Mouse (Mus musculus): ENCODE results near the gene Calr4. TPM values are rescaled to one million over a fixed set of nuclear protein-coding genes. Genes with fewer than 3 reads are reported as not detected.

The Calr4 gene
- total and polyA plus RNA-seq, 3 experiments, result not detected

DNA sequence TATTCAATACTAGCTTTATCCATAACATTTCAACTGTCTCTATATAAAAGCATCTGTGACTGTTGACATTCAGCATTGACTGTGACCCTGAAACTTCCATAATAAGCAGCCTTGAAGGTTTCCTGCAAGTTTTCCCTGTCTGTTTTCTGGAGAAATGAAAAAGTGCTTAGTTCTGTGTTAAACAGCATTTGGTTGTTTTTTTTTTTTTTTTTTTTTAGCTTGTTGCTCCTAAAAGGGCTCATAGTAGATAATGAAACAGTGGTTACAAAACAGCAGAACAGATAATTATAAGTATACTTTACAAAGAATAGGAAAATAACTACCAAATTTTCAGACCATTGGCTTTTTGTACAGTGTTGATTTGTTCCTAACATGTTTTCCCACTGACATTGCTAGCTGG is 60.3 kb downstream of the Calr4 start:
- no peak overlapping the region for H3K9ac ChIP-seq (ENCODE audit: insufficient read depth, low read depth)
- no peak for DNase-seq (ENCODE audit: extremely low read depth)
- H3K27ac ChIP-seq (ENCODE audit: insufficient read depth, low read depth), result no peak overlapping the region
- TF ChIP-seq CTCF (conservative IDR thresholded peaks at IDR 0.05 in 1 of 2, IDR thresholded peaks at IDR 0.05 in 1 of 2; ENCODE audit: low read depth in 2 of 2, low read length in 2 of 2), result no peak
- TF ChIP-seq RCOR1 (conservative IDR thresholded peaks at IDR 0.05; ENCODE audit: low read depth, low read length), result no peak
- TF ChIP-seq MAFK (IDR thresholded peaks at IDR 0.05; ENCODE audit: insufficient replicate concordance, low read length), result no peak
- no peak for TF ChIP-seq HCFC1 (IDR thresholded peaks at IDR 0.05; ENCODE audit: low read depth, low read length)
- no peak for TF ChIP-seq MAX (IDR thresholded peaks at IDR 0.05; ENCODE audit: low read length)
- no peak for TF ChIP-seq UBTF (IDR thresholded peaks at IDR 0.05; ENCODE audit: low read depth, low read length)
- TF ChIP-seq CHD2 (IDR thresholded peaks at IDR 0.05; ENCODE audit: low read length), result no peak
- no peak for TF ChIP-seq MYC (IDR thresholded peaks at IDR 0.05; ENCODE audit: low read depth, low read length)
- no peak for TF ChIP-seq IRF4 (IDR thresholded peaks at IDR 0.05; ENCODE audit: low read depth, low read length)
- no peak for TF ChIP-seq TBP (conservative IDR thresholded peaks at IDR 0.05; ENCODE audit: low read depth, low read length)
- no peak for TF ChIP-seq ZMIZ1 (IDR thresholded peaks at IDR 0.05; ENCODE audit: low read depth, low read length)
- no peak for TF ChIP-seq POLR2A (IDR thresholded peaks at IDR 0.05; ENCODE audit: low read depth, low read length)
- no peak for TF ChIP-seq EP300 (IDR thresholded peaks at IDR 0.05; ENCODE audit: low read length)
- TF ChIP-seq MEF2A (IDR thresholded peaks at IDR 0.05; ENCODE audit: borderline replicate concordance, low read depth, low read length), result no peak
- TF ChIP-seq PAX5 (IDR thresholded peaks at IDR 0.05; ENCODE audit: low read length), result no peak
- no peak for TF ChIP-seq ZC3H11A (IDR thresholded peaks at IDR 0.05; ENCODE audit: low read depth, low read length)
- no peak for TF ChIP-seq SIN3A (IDR thresholded peaks at IDR 0.05; ENCODE audit: low read length)
- no peak for TF ChIP-seq RAD21 (IDR thresholded peaks at IDR 0.05; ENCODE audit: low read depth, low read length)
- no peak for TF ChIP-seq ZNF384 (IDR thresholded peaks at IDR 0.05; ENCODE audit: low read depth, low read length)
- no peak for TF ChIP-seq ELF1 (IDR thresholded peaks at IDR 0.05; ENCODE audit: low read depth, low read length)
- peaks cover 4 to 25% of the 10 kb centered on the region in 2 experiments for H3K36me3 ChIP-seq (replicated peaks in 1 of 2; ENCODE audit: control insufficient read depth in 1 of 2, insufficient read depth in 1 of 2, low read length in 1 of 2)
- H3K27me3 ChIP-seq (replicated peaks), result no peaks in the 10 kb centered on the region
- dilution Hi-C loops (cut with MboI; ENCODE audit: extremely low pct_ligation_motif_present, extremely low pct_unique_long_range_greater_than_20kb, low sequenced_read_pairs), result no loop called here
- H3K4me2 ChIP-seq (ENCODE audit: insufficient read depth, low read depth, poor library complexity, severe bottlenecking), result no peak overlapping the region
- H3K4me3 ChIP-seq (replicated peaks in 1 of 3; ENCODE audit: low read depth in 2 of 3, low read length in 2 of 3, poor library complexity in 1 of 3), result no peak overlapping the region
- in situ Hi-C loops (cut with MboI; ENCODE audit: low pct_ligation_motif_present, low pct_unique_long_range_greater_than_20kb, low sequenced_read_pairs), result no loop called here
- H3K79me2 ChIP-seq (replicated peaks; ENCODE audit: control insufficient read depth, extremely low read depth, insufficient read depth, poor library complexity, severe bottlenecking), result peaks cover 10% of the 10 kb centered on the region; the same call in 1 of the 2 replicates
- H3K9me3 ChIP-seq (replicated peaks; ENCODE audit: low read length), result no peaks in the 10 kb centered on the region
- H3K4me1 ChIP-seq (ENCODE audit: control insufficient read depth in 1 of 2, insufficient read depth in 2 of 2), result peaks cover 2 to 20% of the 10 kb centered on the region in 2 experiments; a peak in 3 of 4 replicates

DNA sequence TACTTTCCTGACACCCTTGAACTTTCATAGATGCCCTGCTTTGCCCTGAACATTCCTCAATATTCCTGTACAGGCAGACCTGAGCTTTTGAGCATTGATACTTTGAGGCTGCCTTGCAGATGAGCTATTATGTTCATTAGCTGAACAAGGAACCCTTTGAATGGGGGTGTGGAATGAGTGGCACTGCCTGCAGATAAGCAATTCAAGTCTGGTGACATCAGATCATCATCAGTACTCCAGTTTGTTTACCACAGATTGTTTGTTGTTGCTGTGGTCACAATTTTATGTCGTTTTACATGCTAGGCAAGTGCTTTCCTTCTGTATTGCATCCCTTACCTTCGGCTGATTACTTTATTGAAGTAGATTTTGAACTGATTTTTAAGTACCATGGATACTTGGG is 62.2 kb downstream of the Calr4 start:
- H3K27ac ChIP-seq (ENCODE audit: insufficient read depth, low read depth), result no peak overlapping the region
- H3K79me2 ChIP-seq (replicated peaks; ENCODE audit: control insufficient read depth, extremely low read depth, insufficient read depth, poor library complexity, severe bottlenecking), result peaks cover 13% of the 10 kb centered on the region; the same call in 1 of the 2 replicates
- no peak for TF ChIP-seq ZC3H11A (IDR thresholded peaks at IDR 0.05; ENCODE audit: low read depth, low read length)
- TF ChIP-seq GABPA (IDR thresholded peaks at IDR 0.05; ENCODE audit: insufficient replicate concordance, low read depth, low read length), result no peak
- no peak for TF ChIP-seq HCFC1 (IDR thresholded peaks at IDR 0.05; ENCODE audit: low read depth, low read length)
- no peak for TF ChIP-seq JUND (conservative IDR thresholded peaks at IDR 0.05; ENCODE audit: low read depth, low read length)
- TF ChIP-seq CHD1 (IDR thresholded peaks at IDR 0.05; ENCODE audit: low read depth, low read length), result no peak
- no peak for TF ChIP-seq CTCF (conservative IDR thresholded peaks at IDR 0.05 in 1 of 2, IDR thresholded peaks at IDR 0.05 in 1 of 2; ENCODE audit: low read depth in 2 of 2, low read length in 2 of 2)
- TF ChIP-seq E2F4 (IDR thresholded peaks at IDR 0.05; ENCODE audit: insufficient replicate concordance, low read depth, low read length), result no peak
- no peak for TF ChIP-seq MXI1 (IDR thresholded peaks at IDR 0.05; ENCODE audit: low read depth, low read length)
- TF ChIP-seq RAD21 (IDR thresholded peaks at IDR 0.05; ENCODE audit: low read depth, low read length), result no peak
- no peak for TF ChIP-seq ZNF384 (IDR thresholded peaks at IDR 0.05; ENCODE audit: low read depth, low read length)
- TF ChIP-seq BHLHE40 (IDR thresholded peaks at IDR 0.05; ENCODE audit: low read depth, low read length), result no peak
- peaks cover 4 to 32% of the 10 kb centered on the region in 2 experiments for H3K36me3 ChIP-seq (replicated peaks in 1 of 2; ENCODE audit: control insufficient read depth in 1 of 2, insufficient read depth in 1 of 2, low read length in 1 of 2)
- H3K9ac ChIP-seq (ENCODE audit: insufficient read depth, low read depth), result no peak overlapping the region
- DNase-seq (ENCODE audit: extremely low read depth), result no peak
- H3K4me3 ChIP-seq (replicated peaks in 1 of 3; ENCODE audit: low read depth in 2 of 3, low read length in 2 of 3, poor library complexity in 1 of 3), result no peak overlapping the region
- no peaks in the 10 kb centered on the region for H3K27me3 ChIP-seq (replicated peaks)
- H3K4me1 ChIP-seq (ENCODE audit: control insufficient read depth in 1 of 2, insufficient read depth in 2 of 2), result peaks cover 2 to 25% of the 10 kb centered on the region in 2 experiments; a peak in 3 of 4 replicates
- dilution Hi-C loops (cut with MboI; ENCODE audit: extremely low pct_ligation_motif_present, extremely low pct_unique_long_range_greater_than_20kb, low sequenced_read_pairs), result no loop called here
- H3K4me2 ChIP-seq (ENCODE audit: insufficient read depth, low read depth, poor library complexity, severe bottlenecking), result no peak overlapping the region
- in situ Hi-C loops (cut with MboI; ENCODE audit: low pct_ligation_motif_present, low pct_unique_long_range_greater_than_20kb, low sequenced_read_pairs), result no loop called here
- H3K9me3 ChIP-seq (replicated peaks; ENCODE audit: low read length), result no peaks in the 10 kb centered on the region
